Mouse (Mus musculus) T-helper 2 cell (primary cell): Measurements from ENCODE around the gene Ip6k3.

Experiments used
- in situ Hi-C: fragments of 300-600 bp; cut with MboI, MseI; formaldehyde crosslinking; loops from one replicate; pipeline ENCODE4 v1.15.1; 2025; ENCODE audit warnings: high pct_unique_total_duplicates

Gene Ip6k3

GRCm38 (mm10) chr17:27154256-27154655, 13.3 kb downstream of the Ip6k3 start:
- in situ Hi-C loops: no loop called here

- in situ Hi-C loops: no loop called here
Observed at GRCm38 (mm10) chr17:27153773-27154193, 13.8 kb downstream of the Ip6k3 start.

DNA sequence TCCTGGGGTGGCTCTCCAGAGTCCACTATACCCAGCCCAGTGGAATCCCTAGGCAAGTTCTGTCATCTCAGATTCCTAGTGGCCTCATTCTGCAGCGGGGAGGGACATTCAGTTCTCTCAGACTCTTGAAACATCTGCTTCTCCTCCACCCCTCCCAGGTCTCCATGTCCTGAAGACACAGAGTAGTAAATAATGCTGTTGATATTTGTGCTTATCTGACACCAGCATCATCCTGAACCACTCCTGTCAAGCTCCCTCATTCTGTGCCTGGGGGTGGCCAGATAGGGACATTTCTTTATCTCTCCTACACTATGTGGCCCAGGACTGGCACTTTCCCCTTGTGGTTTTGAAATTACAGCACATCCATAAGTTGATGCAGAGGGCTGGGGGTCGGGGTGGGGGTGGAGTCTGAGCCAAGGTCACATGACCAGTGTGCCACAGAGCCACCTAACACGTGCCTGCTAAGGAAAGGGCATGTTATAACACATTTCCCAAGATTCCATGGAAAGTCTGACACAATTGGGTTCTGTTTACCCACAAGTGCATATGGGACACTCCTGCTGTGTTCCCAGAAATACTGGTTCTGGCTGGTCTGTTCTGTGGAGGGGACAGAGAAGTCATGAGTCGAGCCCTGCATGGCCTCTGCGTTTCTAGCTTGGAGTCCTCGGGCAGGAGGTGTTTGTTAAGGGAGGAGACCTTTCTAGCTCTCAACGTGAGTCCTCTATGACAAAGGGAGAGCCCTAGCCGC, 14.4 kb downstream of the Ip6k3 start:
- in situ Hi-C loops: no loop called here

GRCm38 (mm10) chr17:27151411-27151810, 16.2 kb downstream of the Ip6k3 start:
- in situ Hi-C loops: no loop called here

DNA sequence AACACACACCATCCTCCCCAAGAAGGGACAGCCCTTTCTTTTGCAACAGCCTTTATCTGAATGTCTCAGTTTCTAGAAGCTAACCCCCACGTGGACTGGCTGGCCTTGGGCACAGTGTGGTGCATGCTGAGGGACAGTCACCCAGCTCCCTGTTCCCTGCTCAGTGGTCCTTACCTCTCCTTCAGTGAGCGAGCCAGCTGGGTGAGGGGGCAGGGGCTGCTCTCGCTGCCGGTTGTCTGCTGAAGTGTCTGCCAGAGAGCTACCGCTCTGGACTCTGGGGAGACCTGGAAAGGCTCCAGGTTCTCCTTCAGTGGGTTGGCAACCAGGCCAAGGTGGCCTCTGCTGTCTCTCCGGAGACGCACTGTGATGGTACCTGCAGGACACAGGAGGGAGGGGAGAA, 16.7 kb downstream of the Ip6k3 start:
- in situ Hi-C loops: no loop called here

DNA sequence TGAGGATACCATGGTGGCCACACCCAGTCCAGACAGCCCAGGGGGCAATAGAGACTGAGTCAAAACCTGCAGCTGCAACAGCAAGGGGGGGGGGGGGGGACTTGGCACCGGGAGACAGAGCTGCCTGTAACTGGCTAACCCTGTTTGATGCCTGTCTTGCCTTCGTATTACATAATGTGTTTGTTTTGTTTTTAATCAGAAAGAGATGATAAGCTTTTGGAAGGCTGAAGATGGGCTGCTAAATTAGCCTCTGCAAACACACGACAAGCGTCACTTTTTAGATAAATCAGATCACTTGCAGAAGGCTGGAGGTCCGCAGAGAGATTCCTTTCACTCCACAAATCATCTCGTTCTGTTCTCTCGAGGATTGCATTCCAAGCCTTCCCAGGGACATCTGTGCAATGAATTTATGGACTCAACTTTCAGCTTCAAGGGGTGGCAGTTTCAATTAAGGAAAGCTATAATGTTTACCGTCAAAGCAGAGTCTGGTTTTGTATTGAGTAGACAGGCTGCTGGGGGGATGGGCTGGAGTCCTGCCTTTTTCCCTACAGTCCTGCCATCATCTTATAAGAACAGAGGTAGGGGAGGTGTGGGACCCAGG, 21.2 kb downstream of the Ip6k3 start:
- in situ Hi-C loops: no loop called here

GRCm38 (mm10) chr17:27144152-27144551, 23.4 kb downstream of the Ip6k3 start:
- in situ Hi-C loops: no loop called here

- in situ Hi-C loops: no loop called here
Observed at GRCm38 (mm10) chr17:27141971-27142450, 25.6 kb downstream of the Ip6k3 start.

DNA sequence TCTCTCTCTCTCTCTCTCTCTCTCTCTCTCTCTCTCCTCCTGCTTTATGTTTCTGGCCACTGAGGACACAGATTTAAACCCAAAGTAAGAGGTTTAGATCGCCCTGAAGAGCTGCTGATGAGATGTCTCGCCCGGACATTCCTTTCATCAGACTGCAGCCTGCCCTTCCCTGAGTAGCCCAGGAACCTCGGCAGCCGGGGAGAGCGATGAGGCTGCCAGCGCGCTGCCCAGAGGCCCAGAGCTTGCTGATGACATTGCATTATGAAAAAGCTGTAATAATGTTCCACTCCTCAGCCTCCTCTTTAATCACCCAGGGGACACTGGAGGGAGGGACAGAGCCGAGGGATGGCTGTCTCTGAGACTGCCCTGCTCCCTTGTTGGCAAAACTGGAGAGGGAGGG, 27.3 kb downstream of the Ip6k3 start:
- in situ Hi-C loops: no loop called here

- in situ Hi-C loops: no loop called here
Observed at GRCm38 (mm10) chr17:27139304-27139703, 28.3 kb downstream of the Ip6k3 start.

GRCm38 (mm10) chr17:27138396-27138795, 29.2 kb downstream of the Ip6k3 start:
- in situ Hi-C loops: no loop called here

- in situ Hi-C loops: no loop called here
Observed at GRCm38 (mm10) chr17:27134715-27135114, 32.9 kb downstream of the Ip6k3 start.

DNA sequence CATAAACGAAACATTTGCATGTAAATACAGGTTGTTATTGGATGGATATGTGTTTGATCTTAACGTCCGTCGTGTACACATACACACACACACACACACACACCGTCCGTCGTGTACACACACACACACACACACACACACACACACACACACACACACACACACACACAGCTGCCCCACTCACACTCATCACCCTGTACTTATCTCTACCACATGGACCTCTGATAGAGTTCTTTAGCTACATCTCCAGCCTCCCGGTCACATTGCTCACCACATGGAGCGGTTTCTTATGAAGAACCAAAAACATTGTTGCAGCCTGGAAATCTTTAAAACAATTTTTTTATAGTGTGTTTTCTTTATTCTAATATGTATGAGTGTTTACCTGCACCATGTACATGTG, 33.4 kb downstream of the Ip6k3 start:
- in situ Hi-C loops: no loop called here

GRCm38 (mm10) chr17:27133551-27134141, 33.9 kb downstream of the Ip6k3 start, which contains the start of gene Uqcc2:
TSS of gene Uqcc2 (minus strand) at chr17:27133916.
- in situ Hi-C loops: no loop called here

DNA sequence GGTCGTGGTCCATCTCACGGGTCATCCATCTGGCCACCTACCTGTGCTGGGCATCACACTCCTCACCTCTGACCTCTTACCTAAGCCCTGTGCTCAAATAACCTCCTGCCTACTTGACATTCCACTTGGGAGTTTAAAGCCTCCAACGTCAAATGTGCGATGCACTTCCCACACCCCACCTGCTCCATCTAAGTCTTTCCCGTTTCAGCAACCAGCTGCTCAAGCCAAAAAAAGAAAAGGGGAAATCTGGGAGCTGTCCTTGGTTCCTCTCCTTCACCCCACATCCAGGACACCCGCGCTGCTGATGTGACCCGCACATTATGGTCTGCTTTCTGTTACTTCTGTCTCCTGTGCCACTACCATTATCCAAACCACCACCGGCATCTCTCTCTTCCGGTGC, 35.4 kb downstream of the Ip6k3 start:
- in situ Hi-C loops: no loop called here

DNA sequence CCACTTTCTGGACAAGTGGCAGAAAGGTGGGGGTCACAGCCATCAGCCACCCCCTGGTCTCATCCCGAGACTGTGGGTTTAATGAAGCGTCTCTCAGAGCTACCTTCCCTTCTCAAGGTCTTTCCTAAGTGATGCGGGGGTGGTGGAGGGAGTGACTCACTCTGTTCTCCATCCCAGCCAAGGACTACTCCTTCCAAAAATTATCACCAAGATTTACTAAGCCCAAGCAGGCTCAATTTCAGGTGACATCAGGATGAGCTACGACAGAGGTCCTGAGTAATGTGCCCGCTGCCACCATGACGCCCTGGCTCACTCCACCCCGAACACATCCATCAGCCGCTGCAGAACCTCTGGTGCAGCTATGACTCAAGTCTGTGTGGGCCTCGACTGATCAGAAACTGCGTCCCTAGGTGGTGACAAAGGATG, 36.3 kb downstream of the Ip6k3 start:
- in situ Hi-C loops: no loop called here

DNA sequence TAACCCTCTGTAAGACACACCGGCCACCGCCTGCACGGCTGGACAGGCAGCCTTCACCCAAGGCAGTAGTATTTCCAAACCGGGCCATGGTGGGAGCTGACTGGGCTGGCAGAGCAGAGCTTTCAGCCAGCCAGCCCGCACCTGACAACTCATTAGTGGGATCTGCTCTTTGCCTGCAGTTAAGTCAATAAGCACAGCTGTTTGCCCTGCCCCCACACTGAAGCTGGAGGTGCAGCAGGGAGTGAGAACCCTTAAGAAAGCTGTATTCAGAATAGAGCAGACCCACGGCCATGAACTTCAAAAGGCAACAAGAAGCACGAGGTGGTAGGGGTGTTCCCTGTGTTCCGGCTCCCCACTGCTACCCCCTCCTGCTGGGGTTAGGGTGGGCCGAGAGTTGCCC, 37.3 kb downstream of the Ip6k3 start:
- in situ Hi-C loops: no loop called here

- in situ Hi-C loops: no loop called here
Observed at GRCm38 (mm10) chr17:27129819-27130218, 37.8 kb downstream of the Ip6k3 start.

- in situ Hi-C loops: no loop called here
Observed at GRCm38 (mm10) chr17:27129291-27129690, 38.3 kb downstream of the Ip6k3 start.

DNA sequence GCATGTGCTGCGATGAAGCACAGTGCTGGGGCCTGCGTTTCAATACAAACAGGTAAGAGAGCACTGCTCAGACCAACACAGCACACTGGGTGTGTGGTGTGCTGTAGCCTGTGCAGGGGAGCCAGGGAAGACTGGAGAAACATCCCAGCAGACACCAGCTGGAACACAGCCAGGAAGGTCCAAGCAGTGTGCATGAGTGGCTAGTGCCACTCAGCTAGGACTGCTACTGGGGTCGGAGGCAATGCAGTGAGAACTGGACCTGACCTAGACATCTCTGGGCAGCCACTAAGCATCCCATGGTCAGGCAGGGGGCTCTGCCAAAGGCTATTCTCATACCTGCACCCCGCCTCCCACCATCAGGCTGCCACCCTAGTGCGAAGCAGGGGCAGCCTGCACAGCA, 39.4 kb downstream of the Ip6k3 start:
- in situ Hi-C loops: no loop called here

DNA sequence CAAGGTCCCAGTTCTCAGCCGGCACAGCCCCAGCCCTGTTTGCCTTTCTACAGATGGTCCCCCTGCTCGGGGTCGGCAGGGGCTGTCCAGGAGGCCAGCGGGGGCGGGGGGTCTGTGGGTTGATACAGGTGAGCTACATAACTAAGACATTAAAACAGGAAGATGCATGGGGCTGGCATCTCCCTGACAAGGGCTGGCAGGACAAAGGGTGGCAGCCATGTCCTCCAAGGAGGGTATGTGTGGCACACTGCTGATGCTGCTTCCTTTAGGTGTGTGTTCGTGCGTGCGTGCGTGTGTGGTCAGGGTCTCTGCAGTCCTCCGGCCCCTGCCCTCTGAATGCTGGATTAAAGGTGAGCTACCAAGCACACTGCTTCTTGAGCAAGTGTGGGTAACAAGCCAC, 40.6 kb downstream of the Ip6k3 start:
- in situ Hi-C loops: no loop called here

DNA sequence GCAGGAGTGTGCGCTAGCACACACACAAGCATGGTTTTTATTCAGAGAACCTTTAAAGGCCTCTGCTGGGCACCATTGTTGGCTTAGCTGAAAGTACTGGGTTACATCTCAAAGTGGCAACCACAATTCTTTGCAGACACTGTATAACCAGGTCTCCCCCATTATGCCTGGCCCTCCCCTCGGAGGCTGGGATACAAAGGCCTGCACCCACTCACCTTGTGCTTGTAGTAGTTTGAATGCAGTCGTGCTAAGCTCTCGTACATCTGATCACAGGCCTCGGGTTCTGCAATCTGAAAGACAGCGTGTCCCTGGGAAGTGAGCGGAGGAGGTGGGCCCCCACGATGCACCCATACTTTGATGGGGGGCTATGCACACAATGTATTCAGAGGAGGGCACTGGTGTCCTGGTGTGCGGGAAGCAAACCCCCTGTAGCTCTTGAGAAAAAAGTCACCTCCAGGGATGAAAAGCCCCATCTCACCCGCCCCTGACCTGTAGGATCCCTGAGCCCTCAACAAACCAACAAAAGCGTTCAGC, 41.9 kb downstream of the Ip6k3 start:
- in situ Hi-C loops: no loop called here

DNA sequence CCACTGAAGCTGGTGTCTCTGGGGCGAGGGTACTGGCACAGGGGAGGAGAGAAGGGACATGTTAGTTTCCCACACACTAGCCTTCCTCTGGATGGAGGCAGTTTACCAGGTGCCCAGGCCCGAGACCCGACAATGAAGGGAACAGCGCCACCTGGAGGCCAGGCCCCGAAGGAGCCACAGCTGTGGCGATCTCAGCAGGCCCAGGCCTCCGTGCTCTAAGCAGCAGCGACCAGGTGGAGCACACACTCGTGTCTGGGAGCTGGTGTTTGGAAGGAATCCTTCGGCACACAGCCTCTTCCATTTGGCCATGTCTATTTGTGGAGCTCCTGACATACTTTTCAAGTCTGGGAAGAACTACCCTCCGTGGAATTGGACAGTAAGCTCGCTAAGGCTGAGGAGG, 42.4 kb downstream of the Ip6k3 start:
- in situ Hi-C loops: no loop called here
